Mouse (Mus musculus) T-helper 2 cell (primary cell): Measurements from ENCODE around the gene Ddx47.

Source experiments
- in situ Hi-C: fragments of 300-600 bp; cut with MboI, MseI; formaldehyde crosslinking; loops from one replicate; pipeline ENCODE4 v1.15.1; 2025; ENCODE audit warnings: high pct_unique_total_duplicates

The Ddx47 gene

DNA sequence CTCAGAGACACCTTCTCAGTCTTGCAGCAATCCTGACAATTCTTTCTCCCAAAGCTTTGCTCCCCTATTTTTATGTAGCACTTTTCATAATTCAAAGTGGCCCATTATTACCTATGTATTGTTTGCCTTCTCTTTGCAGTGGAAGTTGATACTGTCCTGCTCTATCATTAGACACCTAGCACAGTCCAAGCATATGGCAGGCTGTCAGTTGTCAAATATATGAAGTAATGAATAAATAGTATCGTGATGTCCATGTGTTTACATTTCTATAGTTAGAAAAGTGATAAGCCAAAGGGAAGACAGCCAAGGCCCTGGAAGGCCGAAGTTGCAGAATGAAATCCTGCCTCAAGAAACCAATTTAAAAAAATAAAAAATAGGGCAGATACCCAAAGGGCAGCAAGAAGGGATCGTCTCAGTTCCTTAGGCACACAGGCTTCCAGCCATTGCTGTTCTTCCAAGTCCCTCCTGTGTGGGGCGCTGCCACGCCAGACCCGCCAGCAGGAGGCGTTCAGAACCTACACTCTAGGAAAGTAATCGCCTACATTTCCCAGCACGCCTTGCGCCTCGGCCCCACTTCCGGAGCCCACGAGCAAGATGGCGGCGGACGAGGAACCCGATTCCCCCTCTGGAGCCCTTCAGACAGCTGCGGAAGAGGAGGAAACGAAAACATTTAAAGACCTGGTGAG is at the start of gene Ddx47:
Gene Ddx47, plus strand, starts transcription at position 565 of the 686 bp plus-strand sequence.
- in situ Hi-C loops = no loop called here

DNA sequence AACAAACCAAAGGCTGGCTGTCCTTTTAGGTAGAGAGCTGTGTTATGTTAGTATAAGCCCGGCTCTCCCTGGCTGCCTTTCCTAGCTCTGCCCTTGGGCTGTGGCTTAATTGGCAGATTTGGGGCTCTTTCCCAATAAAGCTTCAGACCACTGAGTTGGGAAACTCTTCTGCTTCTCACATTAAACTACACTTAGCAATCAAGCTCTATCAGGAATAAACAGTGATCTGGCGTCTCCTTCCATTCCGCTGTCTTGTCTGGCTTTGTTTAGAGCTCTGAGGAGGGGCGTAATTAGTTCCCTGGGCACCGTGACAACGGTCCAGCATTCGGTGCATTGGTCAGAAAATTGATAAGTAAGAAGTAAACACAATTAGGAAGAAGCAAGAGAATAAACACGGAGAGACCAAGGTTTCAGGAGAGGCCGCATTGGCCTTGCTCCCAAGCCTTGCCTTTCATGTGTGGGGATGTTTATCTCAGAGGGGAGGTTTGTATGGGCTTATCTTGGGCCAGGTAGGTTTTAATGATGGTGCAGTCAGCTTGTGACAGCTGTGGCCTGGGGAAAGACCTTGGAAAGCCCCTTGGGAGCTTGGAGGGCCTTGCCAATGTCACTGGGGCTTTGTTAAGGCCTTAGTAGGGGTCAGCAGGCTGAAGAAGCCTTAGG is 49.4 kb upstream of the Ddx47 start:
- in situ Hi-C loops = no loop called here

DNA sequence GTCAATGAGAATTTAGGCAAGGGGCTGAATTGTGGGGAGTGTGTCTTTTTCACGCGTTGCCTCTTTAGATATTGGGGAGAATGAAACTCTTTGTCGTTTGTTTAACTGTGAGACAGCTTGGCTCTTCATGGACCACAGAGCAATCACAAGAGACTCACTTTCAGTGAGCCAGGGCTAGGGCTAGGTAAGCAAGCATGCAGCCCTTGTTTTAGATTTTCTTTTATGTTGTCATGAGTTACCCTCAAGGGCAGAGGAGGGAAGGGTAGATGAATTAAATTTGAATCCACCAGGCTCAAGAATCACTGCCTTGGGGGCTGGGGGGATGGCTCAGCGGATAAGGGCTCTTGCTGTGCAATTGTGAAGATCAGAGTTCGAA is 48.9 kb upstream of the Ddx47 start:
- in situ Hi-C loops = no loop called here

DNA sequence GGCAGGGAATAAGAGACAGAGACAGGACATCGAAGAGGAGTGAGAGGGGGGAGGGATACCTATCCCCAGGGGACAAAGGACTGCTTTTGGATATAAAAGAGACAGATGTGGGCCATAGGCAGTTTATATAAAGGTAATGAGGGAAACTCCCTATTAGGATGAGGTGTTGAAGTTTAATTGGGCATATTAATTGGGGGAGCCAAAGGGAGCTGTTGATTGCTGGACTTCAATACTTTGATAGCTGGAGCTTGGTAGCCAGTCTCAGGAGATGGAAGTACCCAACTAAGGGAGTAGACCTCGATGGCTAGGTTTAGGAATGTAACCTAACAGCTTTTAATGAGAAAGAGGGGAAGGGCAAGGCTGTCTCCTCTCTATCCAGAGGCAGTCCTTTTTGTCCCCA is 47.5 kb upstream of the Ddx47 start:
- in situ Hi-C loops = no loop called here

DNA sequence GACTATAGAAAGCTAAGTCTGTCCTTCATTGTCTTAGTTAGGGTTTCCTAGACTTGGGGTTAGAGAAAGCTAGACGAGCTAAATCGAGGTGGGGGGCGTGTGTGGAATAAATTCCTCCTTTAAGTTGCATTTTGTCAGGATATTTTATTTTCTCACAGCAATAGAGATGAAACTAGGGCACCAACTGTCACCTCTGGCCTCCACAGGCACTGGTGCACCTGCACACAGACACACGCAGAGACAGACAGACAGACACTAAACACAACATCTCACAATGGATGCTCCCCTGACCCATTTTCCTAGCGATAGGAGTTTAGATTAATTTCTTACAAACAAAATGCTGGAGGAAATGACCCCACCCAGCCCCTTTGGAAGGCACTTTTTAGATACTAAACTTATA is 44.7 kb upstream of the Ddx47 start:
- in situ Hi-C loops = no loop called here

DNA sequence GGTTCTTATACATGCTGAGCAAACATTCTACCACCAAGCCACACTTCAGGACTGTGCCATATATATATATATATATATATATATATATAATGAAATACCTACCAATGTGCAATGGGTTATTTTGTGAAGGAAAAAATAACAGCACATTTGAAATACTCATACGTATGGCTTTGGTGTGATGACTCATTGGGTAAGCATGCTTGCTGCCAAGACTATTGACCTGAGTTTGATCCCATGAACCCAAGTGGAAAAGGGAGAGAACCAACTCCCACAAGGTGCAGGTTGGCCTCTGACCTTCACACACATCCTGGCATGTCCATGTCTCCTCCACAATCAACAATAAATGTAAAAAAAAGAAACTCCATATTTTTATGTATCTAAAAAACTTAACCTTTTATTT is 43.1 kb upstream of the Ddx47 start:
- in situ Hi-C loops = no loop called here

DNA sequence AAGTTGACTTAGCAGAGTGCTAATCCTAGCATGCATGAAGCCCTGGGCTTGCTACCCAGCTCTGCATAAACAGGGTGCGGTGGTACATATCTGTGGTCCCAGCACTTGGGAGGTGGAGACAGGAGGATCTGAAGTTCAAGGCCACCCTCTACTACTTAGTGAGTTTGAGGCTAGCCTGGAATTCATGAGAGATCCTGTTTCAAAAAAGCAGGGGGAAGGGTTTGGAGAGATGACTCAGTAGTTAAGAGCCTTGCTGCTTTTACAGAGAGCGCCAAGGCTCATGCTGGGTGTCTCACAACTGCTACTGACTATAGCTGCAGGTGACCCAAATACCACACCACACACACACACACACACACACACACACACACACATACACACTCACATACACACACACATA is 41.9 kb upstream of the Ddx47 start:
- in situ Hi-C loops = no loop called here

DNA sequence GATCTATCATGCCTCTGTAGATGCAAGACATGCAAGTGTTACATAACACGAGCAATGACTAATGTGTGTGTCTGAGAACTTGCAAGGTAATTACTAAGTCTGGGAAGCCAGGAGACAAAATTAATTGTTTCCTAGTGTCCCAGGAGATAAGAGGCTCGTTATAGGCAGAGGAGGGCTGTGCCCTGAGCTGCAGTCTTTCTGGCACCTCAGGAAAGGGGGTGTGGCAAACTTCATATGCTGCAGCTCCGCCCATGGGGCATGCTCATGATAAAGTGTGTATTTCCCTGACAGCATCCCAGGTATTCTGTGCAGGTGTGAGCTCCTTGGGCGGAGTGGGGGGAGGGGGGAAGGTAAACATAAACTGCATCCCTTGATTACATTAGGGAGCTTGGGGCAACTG is 39.3 kb upstream of the Ddx47 start:
- in situ Hi-C loops = no loop called here

DNA sequence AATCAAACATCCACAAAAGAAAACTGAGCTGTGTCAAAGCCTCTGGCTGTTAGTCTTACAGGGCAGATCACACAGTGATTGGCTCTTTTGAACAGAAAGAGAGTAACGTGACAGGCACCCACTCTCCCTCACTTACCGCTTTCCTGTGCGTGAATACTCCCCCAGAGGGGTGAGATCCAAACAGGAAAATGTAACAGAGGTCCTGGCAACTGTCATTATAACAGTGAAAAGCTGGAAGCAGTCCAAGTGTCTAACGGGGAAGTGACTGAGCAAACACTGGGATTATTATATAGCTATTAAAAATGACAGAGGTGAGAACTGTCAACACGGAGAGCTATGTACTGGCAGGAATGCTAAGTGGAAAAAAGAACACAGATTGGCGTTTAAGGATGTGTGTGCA is 34.8 kb upstream of the Ddx47 start:
- in situ Hi-C loops = no loop called here

DNA sequence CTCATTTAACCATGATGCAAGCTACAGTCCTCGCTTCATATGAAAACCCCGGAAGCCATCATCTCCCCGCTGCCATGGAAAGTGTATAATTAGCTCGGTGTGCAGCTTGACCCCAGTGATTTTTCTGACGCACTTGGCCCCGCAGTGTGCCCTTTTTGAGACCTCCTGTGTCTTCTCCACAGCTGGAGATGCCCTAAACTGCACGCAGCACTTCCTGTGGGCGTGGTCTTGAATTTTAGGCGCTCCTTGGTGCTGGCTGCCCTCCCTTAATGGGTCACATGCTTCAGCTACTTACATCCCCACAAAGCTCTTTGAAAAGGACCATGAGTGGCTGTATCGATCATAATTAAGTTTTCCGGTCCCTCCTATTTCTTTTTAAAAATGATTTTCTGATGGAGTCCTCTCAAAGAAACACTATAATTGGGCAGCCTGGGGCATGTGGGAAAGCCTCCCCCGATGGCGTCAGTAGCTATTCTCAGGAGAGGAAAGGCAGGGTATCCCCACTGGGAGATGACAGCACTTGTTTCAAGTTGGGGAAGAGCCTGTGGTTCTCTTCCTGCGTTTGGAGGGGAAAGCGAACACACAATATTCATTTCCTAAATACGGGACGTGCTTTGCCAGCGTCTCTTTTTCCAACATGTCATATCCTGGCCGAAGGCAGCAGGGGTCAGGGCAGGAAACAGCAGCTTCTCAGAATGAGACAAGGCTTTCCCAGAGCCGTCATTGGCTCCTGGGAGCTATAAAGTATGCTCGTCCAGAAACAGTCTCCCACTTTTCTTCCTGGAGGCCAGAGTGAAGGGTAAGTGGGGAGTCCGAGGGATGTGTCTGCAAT is 30.0 kb upstream of the Ddx47 start, which contains the start of gene Apold1:
Gene Apold1, plus strand, starts transcription at position 488 of the 832 bp plus-strand sequence.
- in situ Hi-C loops = no loop called here

DNA sequence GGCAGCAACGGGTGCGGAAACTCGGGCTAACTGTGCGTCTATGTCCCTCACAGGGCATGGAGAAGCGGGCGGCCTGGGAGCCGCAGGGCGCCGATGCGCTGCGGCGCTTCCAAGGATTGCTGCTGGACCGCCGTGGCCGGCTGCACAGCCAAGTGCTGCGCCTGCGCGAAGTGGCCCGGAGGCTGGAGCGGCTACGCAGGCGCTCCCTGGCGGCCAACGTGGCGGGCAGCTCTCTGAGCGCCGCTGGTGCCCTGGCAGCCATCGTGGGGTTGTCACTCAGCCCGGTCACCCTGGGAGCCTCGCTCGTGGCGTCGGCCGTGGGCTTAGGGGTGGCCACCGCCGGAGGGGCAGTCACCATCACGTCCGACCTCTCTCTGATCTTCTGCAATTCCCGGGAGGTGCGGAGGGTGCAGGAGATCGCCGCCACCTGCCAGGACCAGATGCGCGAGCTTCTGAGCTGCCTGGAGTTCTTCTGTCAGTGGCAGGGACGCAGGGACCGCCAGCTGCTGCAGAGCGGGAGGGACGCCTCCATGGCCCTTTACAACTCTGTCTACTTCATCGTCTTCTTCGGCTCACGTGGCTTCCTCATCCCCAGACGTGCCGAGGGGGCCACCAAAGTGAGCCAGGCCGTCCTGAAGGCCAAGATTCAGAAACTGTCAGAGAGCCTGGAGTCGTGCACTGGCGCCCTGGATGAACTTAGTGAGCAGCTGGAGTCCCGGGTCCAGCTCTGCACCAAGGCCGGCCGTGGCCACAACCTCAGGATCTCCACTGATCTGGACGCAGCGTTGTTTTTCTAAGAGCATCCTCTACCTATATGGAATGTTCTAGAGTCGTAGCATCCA is 27.7 kb upstream of the Ddx47 start:
- in situ Hi-C loops = no loop called here

DNA sequence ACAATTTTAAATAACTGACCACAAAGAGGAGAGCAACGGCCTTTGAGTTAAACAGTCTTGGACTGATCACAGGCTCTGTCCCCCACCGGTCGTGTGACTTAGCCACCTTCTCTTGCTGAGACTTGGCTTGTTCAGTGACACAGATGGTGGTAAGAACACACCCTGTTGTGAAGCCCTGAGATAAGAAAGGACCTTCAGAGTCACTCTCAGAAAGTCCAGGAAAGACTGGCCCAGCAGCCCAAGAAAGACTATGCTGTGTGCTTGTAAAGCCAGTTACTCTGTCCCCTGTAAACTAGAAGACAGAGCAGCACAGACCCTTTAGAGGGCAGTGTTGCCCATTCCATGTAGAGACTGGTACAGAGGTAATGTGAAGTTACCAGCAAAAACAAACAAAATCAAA is 26.7 kb upstream of the Ddx47 start:
- in situ Hi-C loops = no loop called here

DNA sequence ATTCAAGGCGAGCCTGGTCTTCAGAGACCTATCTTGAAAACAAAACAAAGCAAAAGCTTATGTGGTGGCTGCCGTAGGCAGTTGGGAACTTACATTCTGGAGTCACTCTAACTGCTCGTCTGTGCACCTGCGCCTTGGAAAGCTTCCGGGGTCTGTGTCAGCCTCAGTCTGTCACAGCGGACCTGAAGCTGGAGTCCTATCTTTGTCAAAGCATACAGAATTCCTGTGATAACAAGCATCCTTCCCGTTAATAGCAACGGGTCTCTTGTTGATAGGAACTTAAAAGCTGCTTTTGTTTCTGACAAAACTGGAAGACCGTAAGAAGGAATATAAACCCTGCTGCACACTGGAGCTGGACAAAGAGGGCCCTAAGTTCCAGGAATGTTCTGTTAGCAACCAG is 23.0 kb upstream of the Ddx47 start:
- in situ Hi-C loops = no loop called here

DNA sequence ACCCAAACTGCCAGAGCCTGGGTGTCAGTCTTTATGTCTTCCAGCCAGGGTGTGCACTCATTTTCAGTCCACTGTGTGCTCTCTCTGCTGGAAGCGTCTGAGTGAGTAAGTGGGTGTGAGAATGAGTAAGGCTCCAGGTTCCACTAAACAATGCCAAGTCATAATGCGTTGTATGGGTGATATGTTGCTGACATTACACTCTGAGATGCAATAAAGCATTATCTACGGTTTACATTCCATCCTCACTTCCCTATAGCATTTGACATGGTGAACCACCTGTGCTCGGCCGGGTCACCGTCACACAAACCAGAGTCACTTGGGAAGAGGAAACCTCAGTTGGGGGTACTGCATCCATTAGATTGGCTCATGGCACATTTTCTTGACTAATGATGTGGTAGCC is 20.7 kb upstream of the Ddx47 start:
- in situ Hi-C loops = no loop called here

DNA sequence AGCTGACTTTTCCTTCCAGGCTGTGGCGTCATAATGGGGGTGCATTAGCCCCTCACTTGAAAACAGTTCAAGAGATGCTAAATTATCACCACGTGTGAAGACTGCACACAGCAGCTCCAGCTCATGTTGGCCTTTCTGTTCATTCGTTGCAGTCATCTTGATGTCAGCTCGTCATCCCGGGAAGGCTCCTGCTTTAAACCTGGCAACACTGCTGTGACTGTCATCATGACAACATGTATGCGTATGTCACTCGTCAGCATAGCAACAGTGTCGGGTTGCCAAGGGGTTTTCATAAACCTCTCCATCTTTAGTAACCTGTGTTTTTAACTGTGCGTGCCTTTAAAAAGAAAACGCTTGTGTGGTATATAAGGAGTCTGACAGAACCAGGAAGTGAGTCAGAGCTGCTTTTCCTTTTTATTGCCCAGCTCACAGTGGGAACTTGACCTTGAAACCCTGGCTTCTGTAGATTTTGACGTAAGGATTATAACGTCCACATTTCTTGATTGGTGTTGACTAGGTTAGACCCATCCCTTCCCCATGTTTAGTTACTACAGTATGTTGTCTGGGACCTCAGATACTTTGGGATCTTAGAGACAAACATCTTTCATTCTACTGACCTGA is 17.3 kb upstream of the Ddx47 start:
- in situ Hi-C loops = no loop called here

DNA sequence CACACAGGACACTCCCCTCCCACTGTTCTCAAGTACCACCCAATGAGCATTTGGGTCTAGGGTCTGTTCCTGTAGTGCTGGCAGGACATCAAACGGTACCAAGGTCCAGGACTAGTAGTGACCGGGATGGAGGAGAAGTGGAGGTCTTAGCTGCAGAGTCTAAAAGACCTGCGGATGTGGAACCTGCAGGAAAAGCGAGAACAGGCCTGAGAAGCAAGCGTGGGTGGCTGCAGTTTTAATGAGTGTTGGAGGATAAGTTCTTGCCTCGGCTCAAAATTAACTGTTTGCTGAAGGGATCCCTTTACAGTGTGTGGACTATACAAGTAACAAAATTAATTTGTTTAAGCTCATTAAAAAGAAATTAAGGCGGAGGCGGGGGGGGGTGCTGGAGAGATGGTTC is 16.4 kb upstream of the Ddx47 start:
- in situ Hi-C loops = no loop called here

DNA sequence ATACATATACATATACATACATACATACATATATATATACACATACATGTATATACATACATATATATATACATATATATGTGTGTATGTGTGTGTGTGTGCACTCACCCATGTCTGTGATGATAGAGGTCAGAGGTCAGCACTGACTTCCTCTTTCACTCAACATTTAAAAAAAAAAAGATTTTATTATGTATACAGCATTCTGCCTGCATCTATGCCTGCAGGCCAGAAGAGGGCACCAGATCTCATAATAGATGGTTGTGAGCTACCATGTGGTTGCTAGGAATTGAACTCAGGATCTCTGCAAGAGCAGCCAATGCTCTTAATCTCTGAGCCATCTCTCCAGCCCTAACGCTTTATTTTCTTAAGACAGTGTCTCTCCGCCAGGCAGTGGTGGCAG is 14.5 kb upstream of the Ddx47 start:
- in situ Hi-C loops = no loop called here

DNA sequence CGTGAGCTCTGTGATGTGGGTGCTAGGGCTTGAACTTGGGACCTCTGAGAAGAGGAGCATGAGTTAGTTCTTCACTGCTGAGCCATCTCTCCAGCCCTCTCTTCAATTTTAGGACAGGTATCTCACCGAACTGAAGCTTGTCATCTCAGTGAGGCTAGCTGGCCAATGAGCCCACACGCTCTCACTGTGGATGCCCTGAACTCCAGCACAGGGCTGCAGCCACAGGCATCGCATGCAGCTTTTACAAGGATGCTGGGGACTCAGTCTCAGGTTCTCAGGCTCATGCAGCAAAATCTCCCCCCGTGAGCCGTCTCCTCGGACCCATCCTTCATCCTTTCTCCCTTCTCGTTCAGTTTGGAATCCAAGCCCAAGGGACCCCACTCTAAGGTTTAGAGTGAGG is 13.3 kb upstream of the Ddx47 start:
- in situ Hi-C loops = no loop called here

DNA sequence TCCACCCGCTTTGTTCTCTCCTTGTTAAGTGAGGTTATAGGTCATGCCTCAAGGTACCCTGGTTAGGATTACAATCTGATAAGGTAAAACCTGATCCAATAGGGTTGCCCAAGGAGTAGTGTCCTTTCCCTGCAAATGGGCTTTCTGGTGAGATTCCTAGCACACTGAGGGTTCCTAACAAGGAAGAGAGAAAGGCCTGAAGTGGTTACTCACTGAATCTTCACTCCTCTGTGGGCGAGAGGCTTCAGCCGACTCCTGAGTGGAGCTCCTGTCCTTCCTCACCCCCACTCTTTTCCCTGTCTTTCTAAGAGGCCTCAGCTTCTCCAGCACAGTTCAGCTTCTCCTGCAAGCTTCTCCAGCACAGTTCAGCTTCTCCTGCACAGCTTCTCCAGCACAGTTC is 12.6 kb upstream of the Ddx47 start:
- in situ Hi-C loops = no loop called here

DNA sequence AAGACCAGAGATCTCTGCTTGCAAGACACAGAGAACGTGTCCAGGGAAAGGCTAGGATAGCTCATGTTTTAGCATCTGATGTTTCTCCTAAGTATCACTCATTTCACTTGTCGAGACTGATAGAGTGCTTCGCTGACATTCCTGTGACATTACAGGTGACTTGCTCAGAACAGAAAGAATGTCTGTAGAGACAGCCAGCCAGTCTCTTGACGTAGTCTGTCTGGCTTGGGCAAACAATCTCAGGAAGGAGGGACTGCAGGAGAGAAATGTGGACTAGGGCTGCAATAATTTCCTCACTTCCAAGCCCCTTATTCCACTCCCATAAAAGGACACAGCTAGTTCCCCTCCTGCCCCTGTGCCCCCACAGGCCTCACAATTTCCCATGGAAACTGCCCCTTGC is 11.1 kb upstream of the Ddx47 start:
- in situ Hi-C loops = no loop called here

DNA sequence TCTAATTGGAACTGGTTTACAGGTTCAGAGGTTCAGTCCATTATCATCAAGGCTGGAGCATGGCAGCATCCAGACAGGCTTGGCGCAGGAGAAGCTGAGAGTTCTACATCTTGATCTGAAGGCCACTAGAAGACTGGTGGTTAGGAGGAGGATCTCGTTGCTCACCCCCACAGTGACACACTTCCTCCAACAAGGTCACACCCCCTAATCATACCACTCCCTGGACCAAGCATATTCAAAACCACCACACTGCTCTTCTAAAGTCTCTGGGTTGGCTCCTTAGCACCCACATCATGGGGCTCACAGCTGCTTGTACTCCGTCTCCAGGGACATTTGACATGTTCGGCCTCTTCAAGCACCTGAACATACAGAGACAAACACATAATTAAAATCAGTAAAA is 9.4 kb upstream of the Ddx47 start:
- in situ Hi-C loops = no loop called here
